Mouse (Mus musculus) urinary bladder, adult 2 months (tissue): ENCODE results near the gene Osbpl3. TPM values are rescaled to one million over a fixed set of nuclear protein-coding genes. Genes with fewer than 3 reads are reported as not detected.

Source experiments
- DNase-seq: peaks from one replicate; pipeline ENCODE4 v3.0.0; 2022; ENCODE audit warnings: low spot score
- polyA plus RNA-seq: library from polyadenylated mRNA; depleted of rRNA; stranded (reverse); fragments of >200 nt; gene quantifications from 2 replicates; pipeline ENCODE4 v1.2.3, GENCODE M21; 2012; rRNA removed

Osbpl3 gene
- polyA plus RNA-seq, 1 experiment = 61.4 TPM

DNA sequence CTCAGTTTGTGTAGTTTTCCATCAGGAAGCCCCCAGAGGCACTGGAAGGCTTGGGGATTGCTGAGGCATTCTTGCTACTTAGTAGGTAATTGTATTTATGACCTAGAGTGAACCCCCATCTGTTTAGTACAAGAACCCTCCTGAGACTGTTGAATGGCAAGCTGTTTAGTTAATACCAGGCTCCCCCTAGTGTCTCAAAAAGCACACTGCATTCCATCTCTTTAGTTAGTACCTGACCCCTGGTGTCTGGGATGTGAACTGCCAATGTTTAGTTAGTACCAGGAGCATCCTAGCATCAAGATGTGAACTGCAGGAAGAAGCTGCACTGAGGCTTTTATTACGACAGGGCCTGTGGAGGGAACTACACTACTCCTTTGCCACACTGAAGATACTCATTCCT is 161.9 kb downstream of the Osbpl3 start:
- no peak for DNase-seq

GRCm38 (mm10) chr6:50291650-50292049 is 164.4 kb downstream of the Osbpl3 start:
- no peak for DNase-seq

DNA sequence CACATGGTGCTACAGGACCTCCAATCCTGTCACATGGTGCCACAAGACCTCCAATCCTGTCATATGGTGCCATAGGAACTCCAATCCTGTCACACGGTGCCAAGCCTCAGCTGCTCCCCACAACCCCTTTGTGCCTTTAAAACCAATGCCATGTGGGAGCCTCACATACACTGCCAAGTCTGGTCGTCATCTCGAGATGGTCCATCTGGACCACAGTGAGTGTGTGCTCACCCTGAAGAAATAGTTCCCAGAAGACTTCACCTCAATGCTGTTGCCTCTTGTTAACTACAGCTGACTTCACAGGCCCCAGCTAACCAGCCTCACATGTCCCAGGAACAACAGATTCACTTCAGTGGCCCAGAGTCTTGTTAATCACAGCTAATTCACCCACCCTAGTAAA is 169.1 kb downstream of the Osbpl3 start:
- DNase-seq = no peak

- no peak for DNase-seq
Measured at GRCm38 (mm10) chr6:50279642-50280041, 176.4 kb downstream of the Osbpl3 start.

- DNase-seq = no peak
Measured at GRCm38 (mm10) chr6:50273947-50274346, 182.1 kb downstream of the Osbpl3 start.

DNA sequence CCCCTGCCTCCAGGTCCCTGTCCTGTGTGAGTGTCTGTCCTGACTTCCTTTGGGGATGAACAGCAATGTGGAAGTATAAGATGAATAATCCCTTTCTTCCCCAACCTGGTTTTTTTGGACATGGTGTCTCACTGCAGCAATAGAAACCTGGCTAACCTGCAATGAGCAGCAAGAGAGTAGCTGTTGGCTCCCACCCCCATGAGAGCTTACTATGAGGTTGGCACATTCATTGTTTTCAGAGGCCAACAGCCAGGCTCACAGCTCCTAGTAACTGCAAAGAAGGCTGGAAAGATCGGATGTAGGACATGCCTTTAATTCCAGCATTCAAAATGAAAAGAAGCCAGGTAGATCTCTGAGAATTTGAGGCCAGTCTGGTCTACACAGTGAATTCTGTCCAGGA is 182.6 kb downstream of the Osbpl3 start:
- DNase-seq = no peak

DNA sequence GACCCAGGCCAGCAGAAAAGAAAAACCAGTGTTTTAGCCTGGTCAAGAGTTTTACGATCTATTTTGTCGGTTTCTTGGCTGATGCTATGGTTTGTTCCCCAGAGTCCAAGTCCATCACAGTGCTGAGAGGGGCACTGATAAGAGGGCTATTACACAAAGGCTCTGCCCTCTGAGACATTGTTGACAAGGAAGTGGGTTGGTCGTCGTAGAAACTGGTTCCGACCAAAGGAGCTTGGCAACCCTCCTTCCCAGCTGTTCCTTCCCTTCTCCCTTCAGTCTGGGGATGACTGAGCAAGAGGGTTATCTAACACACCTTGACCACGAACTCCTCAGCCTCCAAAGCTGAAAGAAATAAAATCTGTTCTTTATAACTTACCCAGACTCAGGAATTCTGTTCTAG is 192.3 kb downstream of the Osbpl3 start, which contains the start of gene Gsdme:
TSS of gene Gsdme (minus strand) at position 193 of the 400 bp plus-strand sequence.
- no peak for DNase-seq

- no peak for DNase-seq
Measured at GRCm38 (mm10) chr6:50262310-50262709, 193.7 kb downstream of the Osbpl3 start.

DNA sequence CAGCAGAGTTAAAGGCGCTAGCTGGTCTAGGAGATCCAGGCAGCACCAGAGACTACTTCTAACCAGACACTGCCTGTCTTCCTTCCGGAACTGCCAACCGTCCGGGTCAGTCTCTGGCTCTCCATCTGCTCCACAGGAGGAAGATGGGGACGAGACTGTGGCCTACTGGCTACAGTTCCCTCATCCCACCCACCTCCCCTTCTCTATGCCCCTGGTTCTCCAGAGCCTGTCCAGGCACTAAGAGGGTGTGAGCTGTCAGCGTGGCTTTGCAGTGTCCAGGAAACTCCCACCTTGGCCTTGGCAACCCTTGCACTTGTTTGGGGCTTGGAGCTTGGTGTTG is 194.1 kb downstream of the Osbpl3 start:
- DNase-seq = no peak

GRCm38 (mm10) chr6:50261201-50261921 is 194.6 kb downstream of the Osbpl3 start:
- DNase-seq = peak; percentile 53

GRCm38 (mm10) chr6:50255356-50255755 is 200.6 kb downstream of the Osbpl3 start:
- DNase-seq = no peak

GRCm38 (mm10) chr6:50254723-50255184 is 201.2 kb downstream of the Osbpl3 start:
- DNase-seq = peak; percentile 46

DNA sequence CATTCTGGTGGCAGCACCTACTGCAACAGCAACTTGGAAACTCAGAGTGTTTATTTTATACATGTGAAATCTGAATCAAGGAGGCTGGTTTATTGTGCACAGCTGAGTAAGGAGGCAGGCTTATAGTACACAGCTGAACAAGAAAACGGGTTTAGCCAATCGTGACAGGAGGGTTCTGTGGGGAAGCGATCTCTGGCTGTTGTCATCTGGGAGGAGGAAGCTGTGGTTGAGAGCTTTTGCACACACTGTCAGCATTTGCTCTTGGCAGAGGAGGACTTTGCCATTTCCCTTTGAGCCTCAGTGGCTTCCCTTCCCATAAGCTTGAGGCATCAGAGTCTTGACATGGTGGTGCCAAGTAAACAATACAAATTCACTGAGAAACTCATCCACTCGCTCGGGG is 203.3 kb downstream of the Osbpl3 start:
- DNase-seq = no peak

GRCm38 (mm10) chr6:50247791-50248190 is 208.2 kb downstream of the Osbpl3 start:
- no peak for DNase-seq

DNA sequence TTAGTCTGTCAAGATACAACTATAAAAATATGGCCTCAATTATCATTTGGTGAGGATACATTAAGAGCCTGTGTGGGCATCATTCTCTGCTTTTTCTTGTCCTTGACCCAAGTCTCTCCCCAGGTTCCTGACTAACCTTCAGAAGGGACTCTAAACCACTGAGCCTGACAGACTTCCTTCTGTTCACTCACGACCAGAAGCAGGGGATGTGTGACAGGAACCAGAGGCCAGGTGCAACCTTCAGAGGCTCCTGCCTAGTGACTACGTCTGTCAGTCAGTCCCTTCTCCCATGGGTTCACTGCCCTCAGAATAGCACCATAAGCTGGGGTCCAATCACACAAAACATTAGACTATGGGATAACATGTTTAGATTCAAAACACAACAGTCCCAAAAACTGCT is 208.6 kb downstream of the Osbpl3 start:
- no peak for DNase-seq

DNA sequence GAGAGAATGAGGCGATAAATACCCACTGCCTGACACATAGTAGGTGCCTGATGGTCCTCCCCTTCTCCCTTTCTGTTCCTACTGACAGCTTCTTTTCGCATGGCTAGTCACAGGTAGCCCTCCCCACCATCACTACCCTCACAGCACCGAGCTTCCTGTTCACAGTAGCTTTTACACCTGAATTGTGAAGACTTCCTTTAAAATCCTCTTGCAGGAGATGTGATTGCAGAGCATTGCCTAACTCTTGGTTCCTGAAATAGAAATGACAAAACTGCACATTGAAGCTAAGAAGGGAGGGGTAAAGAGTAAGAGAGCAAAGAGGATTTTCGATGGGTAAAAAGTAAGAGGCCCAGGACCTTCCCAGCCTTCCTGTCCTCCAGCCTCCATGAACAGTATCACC is 211.0 kb downstream of the Osbpl3 start:
- no peak for DNase-seq

- DNase-seq = no peak
Measured at GRCm38 (mm10) chr6:50244126-50244525, 211.9 kb downstream of the Osbpl3 start.

Other genes with a start within 250 kb of the Osbpl3 start
- gene Gsdme, start 192.3 kb downstream of the Osbpl3 start, polyA plus RNA-seq = 4.1 and 5.2 TPM in 2 replicates
- 34.3 and 42.2 TPM in 2 replicates for gene Cycs, start 110.3 kb upstream of the Osbpl3 start, polyA plus RNA-seq
- gene 4921507P07Rik, start 140.4 kb upstream of the Osbpl3 start, polyA plus RNA-seq = 3.6 and 4.4 TPM in 2 replicates
- not detected in 2 replicates for gene Npvf, start 198.2 kb upstream of the Osbpl3 start, polyA plus RNA-seq